Comparison of ENCODE assay signal across 7 mouse cellular contexts in the genomic region with DNA sequence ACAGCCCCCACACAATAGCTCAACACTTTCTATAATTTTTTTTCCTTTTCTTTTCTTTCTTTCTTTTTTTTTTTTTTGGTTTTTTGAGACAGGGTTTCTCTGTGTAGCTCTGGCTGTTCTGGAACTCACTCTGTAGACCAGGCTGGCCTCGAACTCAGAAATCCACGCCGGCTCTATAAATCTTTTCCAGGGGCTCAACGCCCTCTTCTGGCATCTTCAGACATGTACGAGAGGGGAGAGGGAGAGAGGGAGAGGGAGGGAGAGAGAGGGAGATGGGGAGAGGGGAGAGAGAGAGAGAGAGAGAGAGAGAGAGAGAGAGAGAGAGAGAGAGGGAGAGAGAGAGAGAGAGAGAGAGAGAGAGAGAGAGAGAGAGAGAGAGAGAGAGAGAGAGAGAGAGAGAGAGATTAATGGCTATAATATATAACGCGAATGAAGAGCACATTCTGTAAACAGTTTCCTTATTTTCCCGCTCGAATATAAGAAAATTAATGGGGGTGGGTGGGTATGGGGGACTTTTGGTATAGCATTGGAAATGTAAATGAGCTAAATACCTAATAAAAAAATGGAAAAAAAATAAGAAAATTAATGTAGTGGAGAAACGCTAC. TPM values are rescaled to one million over a fixed set of nuclear protein-coding genes. Genes with fewer than 3 reads are reported as not detected.
DNase-seq lines count a peak whose midpoint lies in the region; ATAC-seq lines count a peak whose summit lies in the region.
"Not testable (repeated sequence)": the region's sequence is repeated elsewhere in the genome, so short reads cannot be mapped to it uniquely, and the experiment has no call there.

No protein-coding gene starts in this region.

- DNase-seq in NIH3T3 (ENCODE audit: low read depth), result peak; percentile 69
- peak; percentile 30 to 34 for DNase-seq in cerebellum, postnatal 36 days
- not testable (repeated sequence) for DNase-seq in hindbrain, embryonic 14.5 days (ENCODE audit: low spot score); limb, embryonic 10.5 days (ENCODE audit: low spot score)
- DNase-seq in lung, postnatal 36 days, result peak; percentile 10
- peak; percentile 59 for DNase-seq in retina, embryonic 14.5 days (ENCODE audit: low spot score)

- peak overlapping the region; percentile 85 for H3K27ac ChIP-seq in forebrain, embryonic 15.5 days (replicated peaks)
- H3K27ac ChIP-seq in hindbrain, embryonic 14.5 days, result peak overlapping the region; percentile 68
- H3K27ac ChIP-seq in limb, embryonic 10.5 days, result peak overlapping the region; percentile 93

- not testable (repeated sequence) for H3K27me3 ChIP-seq in forebrain, embryonic 15.5 days; hindbrain, embryonic 14.5 days (ENCODE audit: control insufficient read depth, insufficient read depth, low read length); limb, embryonic 10.5 days (ENCODE audit: low read depth, poor library complexity, severe bottlenecking)

- peak; percentile 11; the same call in 1 of the 2 replicates for ATAC-seq in forebrain, embryonic 15.5 days (replicated peaks)
- not testable (repeated sequence) for ATAC-seq in hindbrain, embryonic 14.5 days (ENCODE audit: low FRiP score)

- H3K4me2 ChIP-seq in forebrain, embryonic 15.5 days (replicated peaks), result peak overlapping the region; percentile 92
- peak overlapping the region; percentile 71 for H3K4me2 ChIP-seq in hindbrain, embryonic 14.5 days (replicated peaks)

- H3K4me3 ChIP-seq in forebrain, embryonic 15.5 days, result peak overlapping the region; percentile 53
- H3K4me3 ChIP-seq in hindbrain, embryonic 14.5 days (replicated peaks; ENCODE audit: low read length), result peak overlapping the region; percentile 74
- peak overlapping the region; percentile 87 for H3K4me3 ChIP-seq in limb, embryonic 10.5 days

- H3K36me3 ChIP-seq in forebrain, embryonic 15.5 days; hindbrain, embryonic 14.5 days (replicated peaks; ENCODE audit: control insufficient read depth, insufficient read depth); limb, embryonic 10.5 days: not testable (repeated sequence)

- H3K9me3 ChIP-seq in forebrain, embryonic 15.5 days; hindbrain, embryonic 14.5 days (ENCODE audit: control insufficient read depth, low read length); limb, embryonic 10.5 days (replicated peaks): not testable (repeated sequence)

- H3K9ac ChIP-seq in forebrain, embryonic 15.5 days (replicated peaks), result peak overlapping the region; percentile 67
- H3K9ac ChIP-seq in hindbrain, embryonic 14.5 days, result peak overlapping the region; percentile 74; the same call in 1 of the 2 replicates

- H3K4me1 ChIP-seq in forebrain, embryonic 15.5 days; hindbrain, embryonic 14.5 days (replicated peaks; ENCODE audit: control insufficient read depth, insufficient read depth, low read length); limb, embryonic 10.5 days: not testable (repeated sequence)

- WGBS in forebrain, embryonic 15.5 days, result 8% methylated on average over 10 of the region's 10 CpGs
- WGBS in hindbrain, embryonic 14.5 days, result 11% methylated on average over 10 of the region's 10 CpGs
- 8% methylated on average over 10 of the region's 10 CpGs for WGBS in limb, embryonic 10.5 days

RNA-seq across cellular contexts. Expression of a gene that starts 0.5 kb away (rescaled TPM):
- polyA plus RNA-seq in forebrain, embryonic 15.5 days (2015; fragmentation: Nextera tagmentation; extraction: Ambion mirVana), result 58.1 and 62.0 TPM in 2 replicates
- polyA plus RNA-seq in hindbrain, embryonic 14.5 days (2014; fragmentation: Nextera tagmentation; extraction: Ambion mirVana), result 48.1 and 51.8 TPM in 2 replicates
- 25.9 and 29.7 TPM in 2 replicates for polyA plus RNA-seq in limb, embryonic 10.5 days (2016; fragmentation: Nextera tagmentation; extraction: Ambion mirVana)

RNA-seq across cellular contexts. Expression of a gene that starts 26.0 kb away (rescaled TPM):
- 19.9 and 21.0 TPM in 2 replicates for polyA plus RNA-seq in forebrain, embryonic 15.5 days (2015; fragmentation: Nextera tagmentation; extraction: Ambion mirVana)
- polyA plus RNA-seq in hindbrain, embryonic 14.5 days (2014; fragmentation: Nextera tagmentation; extraction: Ambion mirVana), result 24.3 and 24.9 TPM in 2 replicates
- polyA plus RNA-seq in limb, embryonic 10.5 days (2016; fragmentation: Nextera tagmentation; extraction: Ambion mirVana), result 9.3 and 12.8 TPM in 2 replicates

RNA-seq across cellular contexts. Expression of a gene that starts 55.7 kb away (rescaled TPM):
- 21.2 and 23.7 TPM in 2 replicates for polyA plus RNA-seq in forebrain, embryonic 15.5 days (2015; fragmentation: Nextera tagmentation; extraction: Ambion mirVana)
- polyA plus RNA-seq in hindbrain, embryonic 14.5 days (2014; fragmentation: Nextera tagmentation; extraction: Ambion mirVana), result 20.2 and 21.2 TPM in 2 replicates
- 5.1 and 6.1 TPM in 2 replicates for polyA plus RNA-seq in limb, embryonic 10.5 days (2016; fragmentation: Nextera tagmentation; extraction: Ambion mirVana)
